Mouse (Mus musculus): ENCODE measurements around the gene Hsd17b11.

DNA sequence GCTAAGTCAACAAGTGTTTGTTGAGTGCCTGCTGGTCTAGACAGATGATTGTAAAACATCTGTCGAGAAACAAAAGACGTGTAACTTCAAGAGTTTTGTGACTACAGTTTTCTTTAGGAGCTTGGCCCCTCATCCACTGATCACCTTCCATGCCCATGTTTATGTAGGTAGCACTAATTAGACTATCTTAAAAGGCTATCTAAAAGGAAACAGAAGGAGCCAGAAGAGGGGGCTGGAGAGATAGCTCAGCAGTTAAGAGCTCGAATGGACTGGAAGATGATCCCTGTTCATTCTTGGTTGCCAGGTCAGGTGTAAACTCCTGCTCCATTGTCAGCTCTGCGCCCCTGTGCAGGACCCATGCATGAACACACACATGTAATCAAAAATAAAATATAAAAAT lies 26.4 kb upstream of the Hsd17b11 start:
- TF ChIP-seq CTCF (IDR thresholded peaks at IDR 0.05; ENCODE audit: low read depth) (peak; percentile 44), EP300 (IDR thresholded peaks at IDR 0.05; ENCODE audit: low read depth) (no peak)
